In the genomic region with DNA sequence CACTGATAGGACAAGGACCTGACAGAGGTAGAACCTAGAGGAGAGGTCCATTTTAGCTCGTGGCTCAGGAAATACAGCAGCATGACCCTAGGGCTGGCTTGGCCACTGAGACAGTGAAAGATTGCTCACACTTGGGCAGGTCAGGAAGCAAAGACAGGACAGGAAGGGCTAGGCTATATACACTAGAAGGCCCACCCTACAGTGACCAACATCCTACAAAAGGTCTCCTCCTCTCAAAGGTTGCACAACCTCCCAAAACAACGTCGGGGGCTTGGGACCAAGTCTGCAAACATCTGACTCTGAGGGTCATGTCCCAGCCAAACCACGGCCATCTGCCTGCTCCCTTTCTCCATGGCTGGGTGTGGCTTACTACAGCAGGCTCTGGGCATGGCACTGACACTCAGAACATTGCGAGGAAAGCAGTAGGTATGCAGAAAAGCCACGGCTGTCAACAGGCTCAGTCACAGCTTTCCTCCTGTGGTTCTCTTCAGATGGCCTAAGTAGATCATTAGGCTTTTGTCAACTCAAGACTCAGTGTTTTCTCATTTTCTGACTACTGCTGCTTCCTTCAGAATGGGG, we compare ENCODE assay signal across 24 mouse cellular contexts.
"Had no signal": no experiment of that assay in that cellular context is flagged by ENCODE, and none has a peak within 500 bp of the region (broad histone marks: within the 10 kb centered on the region; RNA-seq: fewer than 3 reads in every experiment).

No protein-coding gene starts in this region.

- H3K4me1 ChIP-seq: hindbrain, embryonic 12.5 days; intestine, embryonic 15.5 days; limb, embryonic 10.5 days; limb, embryonic 12.5 days had no signal

- H3K4me2 ChIP-seq: heart, embryonic 12.5 days; hindbrain, embryonic 12.5 days; hindbrain, embryonic 14.5 days; intestine, embryonic 15.5 days; limb, embryonic 12.5 days; liver, embryonic 11.5 days had no signal

- H3K36me3 ChIP-seq: hindbrain, embryonic 12.5 days; intestine, embryonic 15.5 days; limb, embryonic 10.5 days; limb, embryonic 12.5 days had no signal

- H3K9ac ChIP-seq: heart, embryonic 12.5 days; hindbrain, embryonic 12.5 days; hindbrain, embryonic 14.5 days; intestine, embryonic 15.5 days; limb, embryonic 12.5 days had no signal

- ATAC-seq: hindbrain, embryonic 16.5 days; inflammation-experienced regulatory T-cells, adult 6 months; intestine, embryonic 15.5 days; intestine, postnatal 0 days had no signal

- H3K9me3 ChIP-seq: heart, embryonic 10.5 days; heart, embryonic 12.5 days; intestine, embryonic 15.5 days; limb, embryonic 10.5 days; limb, embryonic 12.5 days had no signal

- DNase-seq: gastrocnemius, postnatal 14 days; gastrocnemius, postnatal 36 days; heart, adult 18-20 months; heart, postnatal 10 days; heart, postnatal 36 days; kidney, adult 18-20 months; kidney, adult 8-10 months; kidney, postnatal 10 days; kidney, postnatal 25 days; kidney, postnatal 4 days; liver had no signal

- H3K4me3 ChIP-seq: heart, embryonic 10.5 days; heart, embryonic 12.5 days; hindbrain, embryonic 12.5 days; intestine, embryonic 15.5 days; layer of hippocampus, adult 2 months; left cerebral cortex, adult 2 months; limb, embryonic 10.5 days; limb, embryonic 12.5 days had no signal

- H3K27me3 ChIP-seq: heart, embryonic 12.5 days; hindbrain, embryonic 12.5 days; intestine, embryonic 15.5 days; limb, embryonic 12.5 days had no signal

- H3K27ac ChIP-seq: heart, embryonic 10.5 days; hindbrain, embryonic 12.5 days; hindbrain, embryonic 14.5 days; intestine, embryonic 15.5 days; layer of hippocampus, adult 2 months; left cerebral cortex, adult 2 months; limb, embryonic 10.5 days; limb, embryonic 12.5 days had no signal
